Mouse (Mus musculus): ENCODE data around the gene Spcs2. TPM values are rescaled to one million over a fixed set of nuclear protein-coding genes. Genes with fewer than 3 reads are reported as not detected.

Gene Spcs2
- polyA plus RNA-seq, 1 experiment from 2014 or later = 293 TPM

DNA sequence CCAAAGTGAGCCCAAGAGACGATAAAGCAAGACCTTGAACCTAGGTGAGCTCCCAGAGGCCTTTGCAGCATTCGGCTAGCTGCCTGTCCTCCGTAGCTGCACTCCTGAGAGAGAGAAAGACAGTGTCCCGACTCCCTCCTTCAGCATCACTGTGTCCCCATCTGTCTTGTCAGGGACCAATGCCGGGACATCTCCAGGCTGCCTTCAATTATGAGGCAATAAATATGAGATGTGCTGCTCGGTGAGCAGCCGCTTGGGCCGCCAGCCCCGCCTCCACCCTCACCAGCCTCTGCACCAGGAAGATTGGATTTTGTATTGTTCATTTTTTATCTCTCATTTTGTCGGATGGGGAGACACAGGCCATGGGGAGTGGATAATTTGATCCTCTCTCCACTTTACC, 72.4 kb downstream of the Spcs2 start:
- no peaks in the 10 kb centered on the region for H3K36me3 ChIP-seq
- no peak overlapping the region for H3K4me2 ChIP-seq (replicated peaks)
- no peak overlapping the region for H3K9ac ChIP-seq (replicated peaks)
- ATAC-seq (replicated peaks) = no peak
- no peak overlapping the region for H3K4me3 ChIP-seq
- WGBS = 83% methylated on average over 10 of the region's 10 CpGs
- peaks cover 8% of the 10 kb centered on the region for H3K4me1 ChIP-seq
- H3K27ac ChIP-seq (replicated peaks) = no peak overlapping the region
- no peaks in the 10 kb centered on the region for H3K9me3 ChIP-seq
- H3K27me3 ChIP-seq = no peaks in the 10 kb centered on the region

GRCm38 (mm10) chr7:99788563-99788962, 74.7 kb downstream of the Spcs2 start:
- no peaks in the 10 kb centered on the region; the same call in 1 of the 2 replicates for H3K4me1 ChIP-seq
- no peak overlapping the region for H3K27ac ChIP-seq (replicated peaks)
- no peaks in the 10 kb centered on the region for H3K36me3 ChIP-seq
- no peak overlapping the region for H3K4me2 ChIP-seq (replicated peaks)
- no peaks in the 10 kb centered on the region for H3K27me3 ChIP-seq
- H3K9ac ChIP-seq (replicated peaks) = no peak overlapping the region
- no peak for ATAC-seq (replicated peaks)
- 76% methylated on average over 5 of the region's 5 CpGs for WGBS
- no peak overlapping the region for H3K4me3 ChIP-seq
- H3K9me3 ChIP-seq = no peaks in the 10 kb centered on the region

- no peak overlapping the region for H3K27ac ChIP-seq (replicated peaks)
- WGBS = 16% methylated on average over 2 of the region's 2 CpGs
- ATAC-seq (replicated peaks) = no peak
- no peaks in the 10 kb centered on the region; the same call in 1 of the 2 replicates for H3K4me1 ChIP-seq
- no peaks in the 10 kb centered on the region for H3K36me3 ChIP-seq
- no peak overlapping the region for H3K4me2 ChIP-seq (replicated peaks)
- no peak overlapping the region for H3K4me3 ChIP-seq
- no peak overlapping the region for H3K9ac ChIP-seq (replicated peaks)
- H3K27me3 ChIP-seq = no peaks in the 10 kb centered on the region
- H3K9me3 ChIP-seq = no peaks in the 10 kb centered on the region
Observed at GRCm38 (mm10) chr7:99787935-99788334, 75.3 kb downstream of the Spcs2 start.

Other genes with a start within 250 kb of the Spcs2 start
- 0.49 and 0.50 TPM in 2 replicates for gene Tpbgl, start 236.4 kb downstream of the Spcs2 start, polyA plus RNA-seq (2015; fragmentation: Nextera tagmentation; extraction: Ambion mirVana)
- 4.5 and 4.9 TPM in 2 replicates for gene Slco2b1, start 152.1 kb downstream of the Spcs2 start, polyA plus RNA-seq (2015; fragmentation: Nextera tagmentation; extraction: Ambion mirVana)
- gene Olfr520, start 133.2 kb downstream of the Spcs2 start, polyA plus RNA-seq (2015; fragmentation: Nextera tagmentation; extraction: Ambion mirVana) = not detected in 2 replicates
- not detected in 2 replicates for gene Olfr521, start 100.0 kb downstream of the Spcs2 start, polyA plus RNA-seq (2015; fragmentation: Nextera tagmentation; extraction: Ambion mirVana)
- gene Neu3, start 35.0 kb downstream of the Spcs2 start, polyA plus RNA-seq (2015; fragmentation: Nextera tagmentation; extraction: Ambion mirVana) = 1.6 and 1.9 TPM in 2 replicates
- gene Xrra1, start 4.3 kb downstream of the Spcs2 start, polyA plus RNA-seq (2015; fragmentation: Nextera tagmentation; extraction: Ambion mirVana) = 0.61 and 0.65 TPM in 2 replicates
- gene Rnf169, start 117.0 kb upstream of the Spcs2 start, polyA plus RNA-seq (2015; fragmentation: Nextera tagmentation; extraction: Ambion mirVana) = 5.1 TPM in 2 replicates
- not detected in 2 replicates for gene Chrdl2, start 142.7 kb upstream of the Spcs2 start, polyA plus RNA-seq (2015; fragmentation: Nextera tagmentation; extraction: Ambion mirVana)